Mouse (Mus musculus) left cerebral cortex, adult 2 months (tissue): ENCODE measurements at regions not wholly inside any gene's neighbourhood (a gene's known extent, or its start where the extent isn't known, plus 50 kb on each side); places are given as distances from the start of the nearest gene placed in this dataset.

Source experiments
- DNase-seq, 2 experiments: peaks; one replicate each; pipeline ENCODE4 v3.0.0; 2021 to 2022; ENCODE audit warnings: low spot score in 2 of 2, mixed read lengths in 1 of 2; ENCODE audit errors: extremely low spot score in 1 of 2
- H3K27ac ChIP-seq: fragments of 200-600 bp; 2 replicates; pipeline ENCODE4 v1.8.1; 2022
- H3K4me3 ChIP-seq: fragments of 200-600 bp; 2 replicates; pipeline ENCODE4 v1.8.1; 2022
- CTCF ChIP-seq: fragments of 200-600 bp; IDR thresholded peaks from 2 replicates; pipeline ENCODE4 v1.8.1; 2022; ENCODE audit warnings: antibody characterized with exemption, mild to moderate bottlenecking, moderate library complexity
- intact Hi-C: fragments of 180-260 bp; cut with DNase I; formaldehyde crosslinking; loops from one replicate; pipeline ENCODE4 v1.15.1; 2025

DNA sequence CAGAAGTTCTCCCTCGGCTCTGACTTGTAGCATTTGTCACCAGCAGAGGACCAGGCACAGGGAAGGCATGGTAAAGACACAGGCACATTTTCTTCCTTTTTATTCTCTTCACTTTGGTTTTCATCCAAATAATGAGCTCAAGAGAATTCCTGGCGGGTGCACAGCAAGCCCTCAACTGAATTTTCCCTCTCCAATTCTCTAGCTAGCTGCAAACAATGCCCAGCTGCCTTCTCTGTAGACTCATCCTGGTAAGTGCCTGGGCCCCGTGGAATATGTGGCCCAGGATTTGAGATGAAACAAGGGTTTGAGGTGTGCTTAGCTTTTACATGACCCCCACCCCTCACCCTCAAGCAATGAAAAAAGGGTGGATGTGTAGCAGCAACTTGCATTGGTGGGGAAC is 90.4 kb downstream of the Otol1 start:
- no peak overlapping the region for H3K27ac ChIP-seq
- intact Hi-C loops = loop anchor here (2.0 kb wide), 1 partner anchor 61 kb away; no protein-coding TSS in a partner anchor
- DNase-seq = no peak
- no peak; the same call in 1 of the 2 replicates for TF ChIP-seq CTCF
- H3K4me3 ChIP-seq = no peak overlapping the region

DNA sequence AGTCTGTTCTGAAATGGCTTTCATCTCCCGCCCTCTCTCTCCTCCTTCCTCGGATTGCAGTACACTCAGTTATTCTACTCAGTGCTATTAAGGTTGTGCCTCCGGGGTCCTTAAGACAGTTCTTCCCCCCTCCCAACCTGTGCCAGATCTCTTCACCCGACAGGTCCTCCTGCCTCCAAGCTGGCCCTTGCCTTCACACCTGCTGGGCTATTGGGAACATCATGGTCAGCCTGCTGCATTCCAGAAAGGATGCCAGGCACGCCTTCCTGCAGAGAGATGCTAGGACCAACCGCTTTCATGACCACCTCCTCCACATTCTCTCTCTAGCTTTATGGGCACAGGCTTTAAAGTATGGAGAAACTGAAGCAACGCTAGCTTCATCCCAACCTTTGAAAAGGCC is 94.7 kb downstream of the Otol1 start:
- no peak for DNase-seq
- no peak overlapping the region for H3K4me3 ChIP-seq
- peak overlapping the region; percentile 63; the same call in 1 of the 2 replicates for H3K27ac ChIP-seq
- intact Hi-C loops = loop anchor here (2.0 to 5.0 kb wide), 3 partner anchors 67 to 445 kb away; no protein-coding TSS in a partner anchor
- no peak for TF ChIP-seq CTCF

DNA sequence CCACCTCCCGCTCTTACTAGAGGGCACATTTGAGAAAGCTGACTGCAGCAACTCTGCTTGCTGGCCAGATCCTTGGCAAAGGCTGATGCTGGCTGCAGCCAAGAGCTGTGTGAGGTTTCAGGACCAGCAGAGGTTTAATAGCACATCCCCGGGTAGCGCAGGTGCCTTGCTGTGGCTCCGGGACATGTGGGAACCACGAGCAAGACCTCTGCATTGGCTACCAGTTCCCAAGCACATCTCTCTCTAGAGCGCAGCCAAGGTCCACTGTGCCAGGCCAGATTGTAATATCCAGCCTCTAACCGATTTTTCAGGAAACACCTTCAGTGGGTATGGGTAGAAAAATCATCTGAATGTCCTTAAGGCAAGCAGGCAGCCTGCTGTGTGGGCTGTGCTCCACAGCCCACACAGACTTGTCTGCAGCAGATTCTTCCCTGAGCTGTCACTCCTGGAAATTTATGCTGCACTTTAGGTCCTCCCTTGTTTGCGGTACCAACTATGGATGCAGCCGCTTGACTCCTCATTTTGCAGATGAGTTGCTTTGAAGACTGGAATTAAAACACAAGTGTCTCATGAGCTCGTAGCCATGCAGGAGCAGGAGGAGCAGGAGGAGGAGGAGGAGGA is 95.3 kb downstream of the Otol1 start:
- TF ChIP-seq CTCF = no peak
- intact Hi-C loops = loop anchor here (2.0 to 5.0 kb wide), 3 partner anchors 68 to 445 kb away; no protein-coding TSS in a partner anchor
- Histone ChIP-seq H3K4me3 (no peak overlapping the region), H3K27ac (peak overlapping the region; percentile 63; the same call in 1 of the 2 replicates)
- peak; percentile 18 to 31 for DNase-seq

DNA sequence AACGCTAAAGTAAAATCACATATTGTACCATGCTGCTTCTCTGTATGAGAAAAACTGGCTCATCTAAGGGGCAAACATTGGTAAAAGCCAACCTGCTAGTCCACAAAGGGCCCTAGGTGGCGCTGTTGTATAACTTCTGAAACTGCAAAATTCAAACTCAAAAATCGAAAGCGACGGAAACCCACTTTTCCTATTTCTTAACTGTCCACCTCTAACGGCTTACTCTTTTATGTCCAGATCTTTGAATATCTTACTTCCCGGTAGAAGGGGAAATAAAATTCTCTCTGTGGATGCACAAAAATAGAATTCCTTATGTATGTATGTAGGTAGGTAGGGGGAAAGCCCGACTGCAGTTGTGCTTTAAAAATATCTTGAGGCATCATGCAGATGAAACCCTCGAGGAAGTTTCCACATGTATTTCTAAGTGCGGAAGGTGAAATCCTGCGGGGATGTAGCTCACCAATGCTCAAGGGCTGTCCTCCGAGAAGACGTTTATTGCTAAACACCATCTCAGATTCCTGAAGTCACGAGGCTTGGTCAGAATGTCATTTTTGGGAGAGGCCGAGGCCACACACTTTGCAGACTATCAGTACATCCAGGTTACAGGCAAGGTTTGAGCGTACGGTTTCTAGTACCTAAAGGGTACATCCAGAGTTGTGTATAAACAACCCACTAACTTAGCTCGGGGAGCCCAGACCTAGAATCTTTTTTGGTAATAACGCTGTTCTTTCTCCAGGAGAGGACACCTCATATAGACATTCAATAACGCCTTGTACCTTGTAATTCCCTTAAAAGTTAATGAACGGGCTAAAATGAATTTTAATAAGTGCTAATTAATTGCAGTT is 96.8 kb downstream of the Otol1 start:
- H3K4me3 ChIP-seq = peak overlapping the region; percentile 52
- DNase-seq = peak; percentile 79 to 83
- TF ChIP-seq CTCF = peak; percentile 91
- peak overlapping the region; percentile 85 for H3K27ac ChIP-seq
- intact Hi-C loops = loop anchor here (2.0 to 5.0 kb wide), 4 partner anchors 69 to 443 kb away; no protein-coding TSS in a partner anchor

DNA sequence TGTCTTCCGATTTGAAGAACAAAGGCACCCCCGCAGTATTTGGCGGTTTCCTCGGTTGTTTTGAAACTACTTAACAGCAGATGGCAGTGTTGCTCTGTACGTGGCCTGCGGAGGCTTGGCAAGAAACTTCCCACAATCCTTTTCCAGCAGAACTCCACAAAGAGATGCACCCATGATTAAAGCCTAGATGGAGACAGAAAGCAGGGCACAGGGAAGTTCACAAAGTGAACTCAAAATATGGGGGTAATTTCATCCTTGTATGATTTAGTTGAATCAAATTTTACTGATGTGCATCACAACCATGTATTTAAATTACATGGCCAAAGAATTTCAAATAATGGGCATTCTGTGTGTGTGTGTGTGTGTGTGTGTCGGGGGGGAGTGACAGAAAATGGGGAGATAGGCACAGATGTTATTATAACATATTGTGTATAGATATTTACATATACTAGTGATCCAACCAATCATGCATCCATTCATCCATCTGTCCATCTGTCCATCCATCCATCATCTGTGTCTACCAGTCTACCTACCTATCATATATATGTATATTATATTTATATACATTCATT is 97.5 kb downstream of the Otol1 start:
- Histone ChIP-seq H3K4me3 (peak overlapping the region; percentile 52), H3K27ac (peak overlapping the region; percentile 85)
- peak; percentile 66 to 68 for DNase-seq
- intact Hi-C loops = loop anchor here (2.0 to 5.0 kb wide), 4 partner anchors 302 to 992 kb away; no protein-coding TSS in a partner anchor
- TF ChIP-seq CTCF = peak; percentile 81

DNA sequence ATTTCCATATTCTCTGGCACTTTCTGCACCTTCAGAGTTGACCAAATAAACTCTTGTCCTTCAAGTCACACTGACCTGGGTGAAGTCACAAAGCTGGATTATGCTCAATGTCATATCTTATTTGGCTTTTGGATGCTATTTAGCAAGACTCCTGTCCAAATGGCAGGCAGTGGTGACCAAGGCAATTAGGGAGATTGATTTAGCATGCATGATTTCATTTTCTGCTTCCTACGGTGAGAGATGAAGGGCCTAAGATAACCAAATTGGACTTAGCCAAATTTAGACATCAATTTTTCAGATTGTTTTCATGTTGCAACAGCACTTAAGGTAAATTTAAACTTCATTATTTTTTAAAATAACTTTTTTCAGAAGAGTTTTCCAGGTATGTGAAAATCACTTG is 98.1 kb downstream of the Otol1 start:
- no peak overlapping the region for H3K27ac ChIP-seq
- no peak overlapping the region for H3K4me3 ChIP-seq
- intact Hi-C loops = loop anchor here (2.0 to 5.0 kb wide), 2 partner anchors 301 to 992 kb away; no protein-coding TSS in a partner anchor
- no peak for DNase-seq
- no peak for TF ChIP-seq CTCF

DNA sequence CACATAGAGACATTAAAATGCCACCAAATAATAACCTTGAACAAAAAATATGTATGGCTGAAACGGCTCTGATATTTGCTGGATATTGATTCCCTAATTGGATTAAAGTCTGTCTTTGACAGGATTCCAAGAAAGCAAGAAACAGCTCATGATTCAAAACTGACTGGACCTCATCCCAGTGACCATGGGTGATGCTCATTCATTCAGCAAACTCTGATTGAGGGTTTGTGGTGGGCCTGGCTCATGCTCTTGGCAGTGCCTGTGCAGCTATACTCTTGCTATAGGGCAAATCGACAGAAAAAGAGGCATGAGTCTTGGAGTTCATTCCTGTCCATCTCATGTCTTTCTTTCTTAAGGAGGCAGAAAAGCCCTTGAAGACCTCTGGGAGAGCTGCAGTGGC is 98.7 kb downstream of the Otol1 start:
- H3K27ac ChIP-seq = no peak overlapping the region
- no peak overlapping the region for H3K4me3 ChIP-seq
- no peak for TF ChIP-seq CTCF
- intact Hi-C loops = loop anchor here (5.0 kb wide), 1 partner anchor 991 kb away; no protein-coding TSS in a partner anchor
- DNase-seq = no peak

DNA sequence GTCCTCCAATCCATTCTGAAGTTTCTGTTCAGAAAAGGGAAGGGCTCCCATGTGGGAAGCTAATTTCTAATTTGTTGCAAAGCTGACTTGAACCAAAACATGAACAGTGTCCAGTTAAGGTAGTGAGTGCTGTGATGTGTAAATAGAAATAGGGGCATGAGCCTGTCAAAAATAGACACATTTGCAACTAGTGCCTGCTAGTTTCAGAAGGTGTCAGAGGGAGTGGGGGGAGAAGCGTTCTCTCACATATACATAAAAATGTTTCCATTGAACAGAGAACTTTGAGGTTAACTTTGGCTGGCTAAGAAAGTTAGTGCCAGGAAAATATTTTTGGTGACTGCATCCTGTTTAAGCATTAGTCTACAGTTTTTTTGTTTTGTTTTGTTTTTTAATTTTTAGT is 118.8 kb downstream of the Otol1 start:
- Histone ChIP-seq H3K27ac (no peak overlapping the region), H3K4me3 (no peak overlapping the region)
- no peak for TF ChIP-seq CTCF
- intact Hi-C loops = no loop called here
- DNase-seq = no peak

DNA sequence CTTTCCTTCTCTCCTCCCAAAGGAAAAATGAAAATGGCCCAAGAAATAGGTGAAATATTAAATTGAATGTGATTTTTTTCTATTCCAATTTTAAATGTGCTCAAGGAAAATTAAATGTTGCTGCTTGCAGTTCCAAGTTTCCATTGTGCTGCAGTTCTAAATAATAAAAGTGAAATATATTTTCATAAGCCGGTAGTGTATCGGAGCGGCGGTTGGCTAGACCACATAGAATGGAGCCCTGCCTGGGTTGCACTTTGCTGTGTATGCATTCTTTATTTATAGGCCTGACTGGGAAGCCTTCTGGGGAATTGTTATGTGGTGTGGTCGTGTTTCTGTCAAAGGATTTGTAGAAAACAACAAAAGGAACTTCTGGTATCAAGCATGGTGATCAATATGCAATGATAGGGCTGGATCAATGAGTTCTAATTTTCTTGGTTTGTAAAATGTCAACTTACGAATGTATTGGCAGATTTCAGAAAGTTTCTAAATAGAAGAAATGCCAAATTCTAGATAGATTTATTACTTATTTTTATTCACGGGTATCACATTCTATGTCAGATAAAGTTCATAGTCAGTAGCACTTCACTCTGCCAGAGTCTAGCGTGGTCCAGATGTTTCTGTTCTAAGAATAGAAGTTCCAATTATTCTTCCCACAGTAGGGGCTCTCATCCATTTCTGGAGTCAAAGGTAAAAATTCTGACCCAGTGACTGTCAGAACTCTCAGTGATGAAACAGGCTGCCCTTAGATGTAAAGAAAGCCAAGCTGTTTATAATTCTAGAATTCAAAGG is 123.0 kb downstream of the Otol1 start:
- intact Hi-C loops = no loop called here
- no peak for DNase-seq
- TF ChIP-seq CTCF = no peak
- no peak overlapping the region for H3K4me3 ChIP-seq
- no peak overlapping the region for H3K27ac ChIP-seq

DNA sequence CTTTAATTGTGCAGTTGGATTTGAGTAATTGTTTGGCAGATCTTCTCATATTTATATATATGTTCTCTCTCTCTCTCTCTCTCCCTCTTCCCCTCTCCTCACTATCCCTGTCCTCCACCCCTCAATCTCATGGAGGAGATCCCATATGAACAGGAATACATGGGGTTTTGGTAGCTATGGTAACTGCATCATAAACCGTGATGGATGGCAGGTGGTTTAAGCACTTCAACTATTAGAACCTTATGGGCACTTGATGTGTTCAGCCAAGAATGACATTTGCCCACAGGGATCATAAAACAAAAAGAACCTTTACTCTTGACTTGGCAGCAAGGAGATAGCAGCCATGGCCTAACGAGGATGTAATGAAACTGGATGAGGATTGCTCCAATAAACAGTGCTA is 127.5 kb downstream of the Otol1 start:
- intact Hi-C loops = no loop called here
- H3K4me3 ChIP-seq = no peak overlapping the region
- no peak for TF ChIP-seq CTCF
- no peak for DNase-seq
- no peak overlapping the region for H3K27ac ChIP-seq

DNA sequence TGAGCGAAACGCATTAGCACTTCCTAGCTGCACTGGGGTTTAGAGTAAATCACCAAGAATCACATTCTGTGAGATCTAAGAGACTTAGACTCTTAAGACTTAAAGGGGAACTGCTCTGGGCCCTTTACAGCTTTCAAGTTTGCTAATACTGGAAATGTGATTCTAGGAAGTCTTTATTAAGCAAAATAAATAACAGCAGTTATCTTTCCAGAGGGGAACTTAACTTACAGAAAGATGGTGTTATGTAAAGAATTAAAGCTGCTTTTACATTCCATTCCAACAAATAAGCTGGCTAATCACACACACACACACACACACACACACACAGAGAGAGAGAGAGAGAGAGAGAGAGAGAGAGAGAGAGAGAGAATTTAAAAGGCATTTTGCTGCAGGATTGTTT is 131.1 kb downstream of the Otol1 start:
- no peak for TF ChIP-seq CTCF
- intact Hi-C loops = no loop called here
- no peak overlapping the region for H3K27ac ChIP-seq
- H3K4me3 ChIP-seq = no peak overlapping the region
- DNase-seq = no peak
